Mouse (Mus musculus): Measurements from ENCODE around the gene Retreg1.

- TF ChIP-seq CTCF (conservative IDR thresholded peaks at IDR 0.05; ENCODE audit: insufficient read depth, insufficient read length, low read depth, low read length) (no peak), POLR2A (IDR thresholded peaks at IDR 0.05; ENCODE audit: low read depth, low read length) (no peak)
Measured at GRCm38 (mm10) chr15:25884416-25884958, 41.5 kb downstream of the Retreg1 start.
